Mouse (Mus musculus) heart, adult 18-20 months (tissue): ENCODE results near the gene BC067074. TPM values are rescaled to one million over a fixed set of nuclear protein-coding genes. Genes with fewer than 3 reads are reported as not detected.
"Not testable (repeated sequence)": the region's sequence is repeated elsewhere in the genome, so short reads cannot be mapped to it uniquely, and the experiment has no call there.

ENCODE experiments used
- DNase-seq, 2 experiments: peaks; one replicate each; pipeline ENCODE4 v3.0.0; 2021 to 2022; ENCODE audit warnings: mixed read lengths in 1 of 2
- long read RNA-seq, 2 experiments: library from polyadenylated mRNA; stranded (forward); transcript quantifications; one replicate each; pipeline ENCODE4 v2.0.0; 2021
- total RNA-seq, 2 experiments: library from RNA; stranded (reverse); gene quantifications; 2 replicates each; pipeline ENCODE4 v1.2.3; 2021

The BC067074 gene
- total RNA-seq, result 1 to 10 TPM; 3.1 to 3.2 TPM
- long read RNA-seq, experiment 1, partial matches to known transcripts, result 0 of 1 reads
- long read RNA-seq, experiment 1, other reads (novel, unspliced or antisense), result 1 of 1 reads
- long read RNA-seq, experiment 2, partial matches to known transcripts, result 0 of 1 reads
- long read RNA-seq, experiment 2, other reads (novel, unspliced or antisense), result 1 of 1 reads

DNA sequence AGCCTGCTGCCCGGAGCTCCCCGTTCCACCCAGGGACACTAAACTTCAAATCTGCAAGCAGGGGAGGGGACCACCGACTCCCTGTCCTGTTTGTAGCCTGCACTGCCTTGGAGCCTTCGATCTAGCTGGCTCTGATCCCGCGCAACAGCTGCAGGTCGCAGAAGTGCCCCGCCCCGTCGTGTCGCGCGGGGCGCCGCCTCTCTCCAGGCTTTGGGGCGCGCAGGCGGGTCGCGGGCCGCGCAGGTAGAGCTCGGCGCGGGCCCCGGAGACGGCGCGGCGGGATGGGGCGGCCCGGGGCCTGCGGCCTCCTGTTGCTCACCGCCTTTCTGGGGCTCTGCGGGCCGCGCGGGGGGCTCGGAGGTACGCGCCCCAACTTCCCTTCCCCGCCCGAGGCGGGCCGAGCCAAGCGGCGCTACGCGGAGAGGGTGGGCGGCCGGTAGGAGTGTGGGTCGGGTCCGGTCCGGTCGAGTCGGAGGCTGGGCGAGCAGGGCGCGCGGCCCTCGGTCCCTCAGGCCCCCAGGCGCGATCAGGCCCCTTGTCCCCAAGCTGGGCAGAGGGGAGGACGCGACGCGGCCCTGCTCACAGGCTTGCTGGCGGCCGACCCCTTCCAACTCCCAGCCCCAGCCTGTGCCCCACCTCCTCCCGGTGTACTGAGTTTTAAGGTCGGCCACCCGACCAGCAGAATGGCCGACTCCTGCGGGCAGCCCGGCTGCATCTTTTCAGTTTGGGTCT lies at the start of gene BC067074:
BC067074 (plus strand) TSS at position 185 of the 732 bp plus-strand sequence.
- DNase-seq, result peak in 1 of 2 experiments; percentile 28

DNA sequence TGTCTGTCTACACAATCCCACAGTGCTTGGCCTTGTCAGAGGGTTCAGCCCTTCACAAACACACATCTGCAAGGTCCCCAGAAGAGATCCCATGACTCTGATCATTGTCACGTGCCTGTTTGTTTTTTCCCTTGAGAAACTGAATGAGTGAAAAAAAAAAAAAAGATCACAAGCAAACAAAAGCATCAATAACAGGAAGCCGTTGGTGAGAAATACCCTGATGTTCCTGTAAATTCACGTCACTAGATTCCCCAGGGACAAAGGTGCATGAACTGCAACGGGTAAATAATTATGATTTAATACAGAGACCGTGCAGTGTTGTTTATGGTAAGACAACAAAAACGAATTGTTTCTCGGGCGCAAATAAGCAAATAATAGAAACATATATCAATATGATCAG lies 47.9 kb upstream of the BC067074 start:
- DNase-seq, result no peak

DNA sequence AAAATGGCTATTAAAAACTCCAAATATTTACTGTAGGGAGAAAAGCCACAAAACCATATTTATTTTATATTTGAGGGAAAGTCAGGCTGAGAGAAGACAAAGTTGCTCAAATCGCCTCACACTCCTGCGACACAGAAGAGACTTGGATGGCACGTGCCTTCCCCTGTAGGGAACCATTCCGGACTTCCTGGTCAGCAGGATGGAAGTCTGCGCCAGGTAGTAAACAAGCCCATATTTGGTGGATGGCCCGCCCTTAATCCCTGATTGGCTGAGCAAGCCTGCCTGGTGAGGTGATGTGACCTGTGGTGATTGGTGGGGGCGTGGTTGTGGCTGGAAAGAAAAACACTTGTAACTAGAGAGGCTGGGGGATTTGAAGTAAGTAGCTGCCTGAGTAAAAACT lies 40.4 kb upstream of the BC067074 start:
- not testable (repeated sequence) for DNase-seq

DNA sequence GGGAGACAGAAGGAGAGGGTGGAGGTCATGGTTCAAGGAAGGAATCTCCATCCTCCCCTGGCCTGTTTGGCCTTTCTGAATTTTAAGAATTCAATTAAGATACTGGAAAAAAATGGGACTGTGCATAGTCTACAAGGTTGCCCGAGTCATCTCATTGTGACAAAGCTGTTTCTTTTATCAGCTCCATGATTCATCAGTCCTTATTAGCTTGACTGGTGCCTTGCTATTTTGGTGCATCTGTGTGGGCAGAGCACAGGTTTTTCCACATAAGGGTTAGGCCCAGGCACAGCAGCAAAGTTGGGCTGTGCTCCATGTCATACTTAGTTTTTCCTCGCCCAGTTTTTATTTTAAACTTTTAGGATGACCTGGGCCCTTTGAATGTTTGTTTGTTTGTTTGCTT lies 36.2 kb upstream of the BC067074 start:
- no peak for DNase-seq

DNA sequence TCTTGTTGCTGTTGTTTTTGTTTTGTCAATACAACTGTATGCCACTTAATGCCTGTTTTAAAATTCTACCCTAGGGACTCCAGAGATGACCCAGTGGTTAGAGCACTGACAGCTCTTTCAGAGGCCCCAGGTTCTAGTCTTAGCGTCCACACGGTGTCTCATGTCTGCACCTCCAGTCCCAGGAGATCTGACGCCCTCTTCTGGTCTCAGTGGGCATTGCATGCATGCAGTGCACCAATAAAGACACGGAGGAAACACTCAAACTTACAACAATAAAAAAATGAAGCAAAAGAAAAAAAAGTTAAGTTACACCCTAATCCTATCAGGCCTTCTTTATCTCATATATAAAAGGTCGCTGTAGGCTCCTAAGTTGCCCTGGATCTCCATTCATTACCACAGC lies 35.8 kb upstream of the BC067074 start:
- DNase-seq, result no peak

DNA sequence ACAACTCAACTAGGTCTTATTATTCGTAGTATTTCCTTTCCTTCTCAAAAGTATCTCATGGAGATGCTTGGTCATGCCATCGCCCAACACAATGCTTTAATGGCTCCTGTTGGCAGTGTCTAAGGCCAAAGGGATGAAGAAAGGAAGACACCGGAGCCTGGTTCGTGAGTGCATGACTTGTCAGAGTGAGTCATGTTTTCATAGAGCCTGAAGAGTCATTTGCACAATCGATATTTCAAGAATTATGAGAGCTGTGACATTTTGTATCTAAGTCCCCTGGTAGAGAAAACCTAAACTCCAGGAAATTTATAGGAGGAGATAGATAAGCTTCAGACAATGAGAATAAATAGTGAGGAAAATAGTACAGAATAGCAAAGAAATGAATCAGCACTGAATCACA lies 33.7 kb upstream of the BC067074 start:
- no peak for DNase-seq

DNA sequence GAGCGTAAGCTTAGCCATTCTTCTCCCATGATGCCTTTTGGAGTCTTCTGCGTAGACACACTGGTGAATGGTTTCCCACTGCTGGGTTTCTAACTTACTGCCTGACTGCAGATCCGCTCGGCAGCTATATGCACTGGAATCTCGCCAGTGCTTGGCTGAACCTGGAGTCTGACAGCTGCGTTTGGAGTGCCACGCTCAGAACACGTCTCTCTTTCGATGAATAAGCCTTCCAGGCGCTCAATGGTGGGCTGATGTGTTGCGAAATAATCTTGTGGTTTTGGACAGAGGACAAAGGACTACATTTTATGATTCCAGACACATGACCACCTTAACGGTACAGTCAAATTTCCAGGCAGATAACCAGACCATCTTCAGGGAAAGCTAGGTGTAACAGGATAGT lies 30.1 kb upstream of the BC067074 start:
- DNase-seq, result no peak

DNA sequence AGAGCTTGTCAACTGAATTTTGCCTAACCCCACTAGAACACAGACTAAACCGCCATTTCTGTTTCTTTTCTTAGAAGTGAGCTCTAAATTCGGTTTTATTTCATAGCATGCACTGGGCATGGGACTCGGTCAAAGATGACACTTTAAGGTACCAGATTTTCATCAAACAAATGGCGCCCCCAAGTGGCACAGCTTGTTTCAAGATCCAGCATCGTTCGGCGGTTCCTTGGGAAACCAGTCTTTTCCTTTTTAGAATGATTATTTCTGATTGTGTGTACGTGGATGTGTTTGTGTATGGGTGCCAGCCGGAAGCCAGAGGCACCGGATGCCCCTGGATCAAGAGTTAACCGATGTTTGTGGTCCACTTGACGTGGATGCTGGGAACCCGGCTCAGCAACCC lies 27.7 kb upstream of the BC067074 start:
- peak; percentile 15 to 72 for DNase-seq

DNA sequence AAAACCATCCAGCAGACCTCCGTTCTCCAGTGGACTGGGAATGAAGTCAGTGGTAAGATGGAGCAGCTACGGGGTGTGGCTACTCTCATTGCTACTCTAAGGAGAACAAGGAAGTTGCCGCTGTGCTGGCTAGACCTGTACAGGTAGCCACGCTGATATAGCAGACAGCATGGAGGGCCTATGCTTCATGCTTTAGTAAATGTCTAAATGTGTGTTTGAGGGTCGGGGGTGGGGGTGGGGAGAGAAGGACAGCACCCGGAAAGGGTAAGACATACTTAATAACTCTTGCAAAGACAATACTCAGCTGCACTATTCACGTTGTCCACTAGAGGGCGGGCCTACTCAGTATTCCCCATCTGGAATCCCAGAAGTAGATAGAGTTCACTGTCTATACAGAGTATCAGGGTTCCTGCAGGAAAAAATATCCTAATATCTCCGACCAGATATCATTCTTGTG lies 26.4 kb upstream of the BC067074 start:
- DNase-seq, result peak; percentile 58 to 89

DNA sequence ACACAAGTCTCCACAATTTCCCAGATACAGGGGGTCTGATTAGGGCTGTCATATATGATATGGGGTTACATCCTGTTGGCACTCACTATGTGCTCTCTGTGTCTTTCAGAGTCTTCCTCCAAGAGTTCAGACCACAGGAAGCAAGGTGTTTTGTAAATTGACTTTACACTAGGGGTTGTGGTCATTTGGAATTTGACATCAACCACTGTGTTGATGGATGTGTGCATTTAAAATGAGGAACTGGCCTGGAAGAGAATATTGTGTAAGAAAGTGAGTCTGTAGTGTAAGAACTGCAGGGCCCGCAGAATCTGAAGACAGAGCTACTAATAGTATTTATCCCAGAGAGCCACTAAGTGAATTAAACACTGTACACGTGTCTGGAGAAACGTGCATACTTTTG lies 25.8 kb upstream of the BC067074 start:
- DNase-seq, result no peak

DNA sequence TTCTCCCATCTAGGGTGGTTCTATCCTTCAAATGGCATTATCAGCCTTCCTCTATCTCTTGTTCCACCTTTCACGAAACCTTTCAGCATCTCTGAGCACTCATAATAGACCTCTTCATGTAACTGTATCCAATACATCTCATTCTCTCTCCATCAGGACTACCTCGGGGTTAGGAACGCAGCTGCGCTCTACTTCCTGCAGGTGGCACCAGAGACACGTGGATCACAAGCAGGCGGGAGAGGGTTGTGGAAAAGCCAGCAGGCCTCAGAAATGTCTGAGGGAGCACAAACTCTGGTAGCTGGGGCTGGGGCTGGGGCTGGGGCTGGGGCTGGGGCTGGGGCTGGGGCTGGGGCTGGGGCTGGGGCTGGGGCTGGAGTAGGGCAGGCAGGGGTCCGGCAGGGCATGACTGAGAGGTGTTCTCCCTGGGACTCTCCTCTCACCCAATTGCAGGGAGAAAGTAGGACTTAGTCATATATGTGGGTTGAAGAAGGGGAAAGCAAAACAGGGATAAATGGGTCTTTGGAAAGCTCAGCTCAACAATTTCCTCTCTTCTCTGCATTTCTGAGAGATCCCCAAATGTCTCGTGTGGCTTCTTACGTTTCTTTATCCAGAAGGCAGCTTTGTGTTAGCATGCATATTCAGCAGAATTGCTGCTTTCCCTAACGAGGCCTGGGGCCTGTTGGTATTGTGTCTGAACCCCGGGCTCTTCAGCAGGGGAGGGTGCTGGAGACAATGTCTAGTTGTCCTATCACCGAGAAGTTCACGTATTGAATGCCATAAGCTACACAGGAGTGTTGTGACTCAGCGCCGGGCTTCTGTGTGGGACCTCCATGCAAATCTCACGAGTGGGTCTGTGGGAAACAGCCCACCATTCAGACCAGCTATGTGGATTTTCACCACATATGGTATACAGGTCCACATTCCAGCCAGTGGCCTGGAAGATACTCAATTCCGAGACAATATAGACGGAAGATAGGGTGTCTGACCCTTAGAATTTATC lies 22.9 kb upstream of the BC067074 start:
- peak; percentile 67 to 85 for DNase-seq

DNA sequence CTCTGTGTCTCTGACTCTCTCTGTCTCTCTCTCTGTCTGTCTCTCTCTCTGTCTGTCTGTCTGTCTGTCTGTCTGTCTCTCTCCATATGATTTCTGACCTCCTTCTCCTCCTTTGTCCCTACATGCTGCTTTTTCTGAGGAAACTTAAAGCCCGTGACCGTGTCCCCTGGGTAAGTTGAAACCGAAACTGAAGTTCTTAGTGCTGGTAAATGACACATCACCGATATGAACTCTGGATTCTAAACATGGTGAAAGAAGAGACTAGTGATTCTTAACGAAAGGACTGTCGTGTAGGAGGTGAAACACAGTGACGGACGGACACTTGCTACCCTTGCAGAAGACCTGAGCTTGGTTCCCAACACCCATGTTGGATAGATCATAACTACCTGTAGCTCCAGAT lies 21.8 kb upstream of the BC067074 start:
- DNase-seq, result no peak

DNA sequence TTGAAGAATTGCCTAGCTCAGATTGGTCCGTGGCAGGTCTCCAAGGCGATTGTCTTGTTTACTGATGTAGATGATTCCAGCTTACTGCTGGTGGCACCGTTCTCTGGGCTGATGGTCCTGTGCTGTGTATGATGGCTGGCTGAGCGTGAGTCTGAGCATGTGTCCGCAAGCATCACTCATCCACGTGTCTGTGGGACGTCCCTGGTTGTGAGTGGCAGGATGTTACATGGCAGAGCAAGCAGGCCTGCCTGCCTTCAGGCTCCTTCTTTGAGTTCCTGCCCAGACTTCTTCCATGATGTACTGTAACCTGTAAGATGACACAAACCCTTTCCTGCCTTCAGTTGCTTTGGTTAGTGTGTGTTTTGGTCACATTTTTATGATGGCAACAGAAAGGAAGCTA lies 5.8 kb upstream of the BC067074 start:
- no peak for DNase-seq

DNA sequence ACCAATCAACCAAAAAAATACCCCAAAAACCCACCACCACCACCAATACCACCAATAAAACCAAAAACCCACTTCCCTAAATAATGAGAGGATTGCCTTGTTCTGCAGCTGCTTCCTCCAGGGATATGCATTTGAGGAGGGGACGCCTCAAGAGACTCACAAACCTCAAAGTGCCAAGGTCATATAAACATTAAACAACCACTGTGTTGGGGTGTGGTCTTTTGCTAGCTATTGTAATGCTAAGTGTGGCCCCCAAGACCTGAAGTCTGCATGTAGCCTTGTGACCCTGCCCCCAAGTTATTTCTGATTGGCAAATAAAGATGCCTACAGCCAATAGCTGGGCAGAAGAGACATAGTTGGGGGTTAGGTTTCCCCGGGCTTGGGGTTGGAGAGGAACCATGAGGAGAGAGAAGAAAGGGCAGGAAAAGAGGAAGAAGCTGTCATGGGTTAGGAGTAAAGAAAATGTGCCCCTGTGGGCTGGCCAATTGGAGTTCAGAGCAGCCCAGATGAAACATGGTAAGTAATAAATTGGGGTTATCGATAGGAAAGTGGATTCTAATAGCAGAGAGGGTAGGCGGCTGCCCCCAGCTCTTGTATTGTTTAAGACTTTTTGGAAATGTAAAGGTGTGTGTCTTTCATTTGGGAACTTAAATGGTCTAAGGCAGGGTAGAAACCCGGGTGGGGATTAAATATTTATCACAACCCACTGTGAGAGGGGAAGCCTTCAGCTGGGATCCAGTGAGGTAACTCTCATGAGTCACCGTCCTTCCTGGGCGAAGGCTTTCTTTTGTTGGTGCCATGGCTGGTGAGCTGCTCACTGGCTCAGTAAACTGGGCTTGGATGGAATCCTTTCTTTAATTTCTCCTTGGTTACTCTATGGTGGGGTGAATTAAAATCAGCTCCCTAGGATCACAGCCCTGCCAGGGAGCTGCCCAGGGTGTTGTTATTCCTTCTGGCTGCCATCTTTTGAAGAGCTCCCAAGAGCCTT lies 4.5 kb upstream of the BC067074 start:
- no peak for DNase-seq

DNA sequence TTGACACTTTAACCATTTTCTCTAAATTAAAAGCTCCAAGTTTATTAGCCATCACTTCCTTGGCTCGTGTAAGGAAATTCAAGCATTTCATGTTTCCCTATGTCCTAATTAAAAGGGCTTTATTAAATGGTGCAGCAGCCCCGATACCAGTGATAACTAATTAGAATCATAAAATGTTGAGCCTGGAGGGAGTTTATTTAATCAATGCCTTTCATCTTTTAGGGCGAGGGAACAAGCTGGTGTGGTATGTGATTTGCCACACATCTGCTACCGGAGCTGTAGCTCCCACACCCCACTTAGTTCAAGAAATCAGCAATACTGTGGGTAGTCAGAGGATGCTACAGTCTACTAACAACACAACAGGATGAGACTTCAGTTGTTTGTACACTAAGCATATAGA lies 3.2 kb upstream of the BC067074 start:
- DNase-seq, result no peak

DNA sequence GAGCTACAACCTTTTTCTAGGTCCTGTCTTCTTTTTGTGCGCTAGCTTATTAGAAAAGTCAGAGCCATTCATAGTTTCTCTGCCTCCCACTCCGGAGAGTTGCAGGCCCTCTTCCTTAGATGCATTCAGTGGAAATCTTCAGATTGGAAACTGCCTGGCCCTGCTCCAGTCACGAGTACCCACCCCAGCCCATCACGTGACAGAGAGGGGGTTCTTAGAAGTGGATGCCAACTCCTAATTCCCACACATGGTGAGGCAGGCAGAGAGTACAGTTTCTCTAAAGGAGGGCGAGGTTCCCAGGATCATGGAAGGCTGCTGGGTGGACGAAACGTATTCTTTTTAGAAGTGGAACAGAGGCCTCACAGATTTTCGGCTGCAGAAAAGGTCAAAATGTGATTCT lies 958 bp upstream of the BC067074 start:
- DNase-seq, result no peak

DNA sequence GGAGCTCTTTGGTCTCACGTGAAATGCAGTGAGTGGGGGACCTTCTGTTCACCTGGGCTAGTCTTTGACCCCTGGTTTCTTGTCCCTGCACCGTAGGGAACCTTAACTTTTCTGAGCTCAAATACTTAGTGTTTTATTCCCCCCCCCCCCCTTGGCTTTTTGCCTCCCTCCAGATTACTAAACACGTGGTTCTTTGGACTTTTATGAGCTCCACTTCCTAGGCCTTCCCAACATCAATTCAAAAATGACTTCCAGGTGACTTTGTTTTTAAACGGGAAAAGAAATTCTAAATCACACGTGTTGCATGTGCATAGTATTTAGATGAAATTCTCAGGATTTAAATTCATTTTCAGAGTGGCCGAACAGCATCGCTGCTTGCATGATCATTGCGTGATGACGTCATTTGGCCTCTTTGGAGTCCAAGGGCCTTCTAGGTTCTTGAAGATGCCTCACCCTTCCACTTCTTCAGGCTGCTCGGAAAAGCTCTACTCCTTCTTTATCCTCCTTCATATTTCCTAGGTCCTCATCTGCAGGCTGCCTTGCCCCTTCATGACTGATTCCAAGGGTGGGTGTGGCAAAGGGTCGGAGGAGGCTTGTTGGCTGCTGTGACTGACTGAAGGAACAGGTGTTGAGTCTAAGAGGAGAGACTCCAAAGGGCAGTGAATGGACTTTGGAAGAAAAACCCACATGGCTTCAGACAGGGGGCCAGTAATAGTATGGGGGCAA lies 911 bp downstream of the BC067074 start:
- DNase-seq, result no peak

DNA sequence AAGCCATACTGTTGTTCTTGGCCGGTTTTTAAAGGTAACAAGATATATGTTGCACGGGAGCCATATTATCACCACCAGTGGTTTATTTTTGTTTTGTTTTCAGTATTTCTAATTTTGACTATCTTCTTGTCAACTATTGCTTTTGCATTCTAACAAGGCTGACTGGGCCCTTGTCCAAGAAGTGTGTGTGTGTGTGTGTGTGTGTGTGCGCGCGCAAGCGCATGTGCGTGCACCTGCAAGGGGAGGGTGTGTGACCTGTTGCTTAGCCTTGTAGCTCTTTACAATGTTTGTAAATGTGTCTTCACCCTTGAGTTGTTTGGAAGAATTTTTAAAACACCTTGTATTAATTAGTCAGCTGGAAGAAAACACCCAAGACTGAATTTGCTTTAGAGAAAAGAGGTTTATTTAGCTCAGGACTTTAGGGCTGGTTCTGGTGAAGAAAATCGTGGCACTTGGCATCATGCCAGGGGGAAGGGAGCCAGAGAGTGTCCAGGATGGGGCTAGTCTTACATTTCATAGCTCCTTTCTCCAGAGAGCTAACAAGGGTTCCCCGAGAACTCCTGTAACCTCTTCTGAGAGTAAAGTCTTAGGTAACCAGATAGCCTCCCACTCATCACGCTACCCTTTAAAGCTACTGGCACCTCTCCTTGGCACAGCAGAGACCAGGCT lies 3.0 kb downstream of the BC067074 start:
- no peak for DNase-seq

DNA sequence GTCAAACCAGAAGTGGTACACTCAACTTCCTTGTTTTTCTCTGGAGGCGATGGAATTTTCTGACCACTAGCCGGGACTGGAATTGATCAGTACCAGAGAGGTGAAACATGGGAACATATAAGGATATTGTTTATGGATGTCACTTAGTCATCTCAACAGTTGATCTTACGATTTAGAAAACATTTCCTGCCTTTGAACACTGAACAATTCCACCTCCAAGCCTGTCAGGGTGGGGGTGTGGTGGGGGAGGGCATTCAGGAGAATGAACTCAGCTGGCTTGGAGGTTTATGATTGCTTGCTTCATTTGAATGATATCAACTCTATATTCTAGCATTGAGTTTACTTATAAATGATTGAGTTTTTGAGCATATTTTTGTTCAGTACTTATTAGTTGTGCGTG lies 13.6 kb downstream of the BC067074 start:
- DNase-seq, result no peak

DNA sequence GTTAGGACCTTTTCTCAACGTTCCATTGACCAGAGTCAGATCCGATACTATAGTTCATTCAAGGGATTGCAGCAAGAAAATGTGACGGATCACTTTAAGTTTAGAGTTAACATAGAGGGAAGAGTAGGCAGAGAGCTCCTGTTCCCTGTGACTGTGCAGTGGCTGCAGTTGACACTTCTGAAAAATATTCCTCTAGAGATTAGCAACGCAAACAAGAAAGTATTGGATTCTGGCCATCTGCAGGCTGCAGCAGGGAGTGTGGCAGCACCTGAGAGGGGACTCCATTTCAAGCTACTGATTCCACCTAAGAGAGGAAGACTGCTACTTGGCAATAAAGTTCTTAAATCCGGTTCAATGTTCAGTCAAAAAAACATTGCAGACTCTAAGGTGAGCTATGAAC lies 26.6 kb downstream of the BC067074 start:
- DNase-seq, result no peak
